In the genomic region with DNA sequence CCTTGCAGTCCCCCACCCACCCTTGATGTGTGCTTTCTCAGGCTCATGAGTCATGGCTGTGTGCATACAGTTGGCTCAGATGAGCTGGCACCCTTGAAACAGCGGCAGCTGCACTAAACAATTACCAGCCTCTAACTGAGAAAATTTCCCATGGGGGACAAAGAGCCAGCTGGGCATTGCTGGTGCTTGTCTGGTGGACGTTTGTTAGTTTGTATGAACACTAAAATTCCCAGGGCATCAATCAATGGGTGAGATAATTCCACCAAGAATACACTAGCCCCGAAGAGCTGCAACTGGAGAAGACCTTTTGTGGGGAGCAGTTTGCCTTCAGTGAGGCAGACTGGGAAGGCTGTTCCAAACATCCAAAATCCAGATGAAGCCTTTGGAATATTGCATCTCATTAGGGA, we compare ENCODE assay signal across 9 mouse cellular contexts.
DNase-seq lines count a peak whose midpoint lies in the region; ATAC-seq lines count a peak whose summit lies in the region.
"Had no signal": no experiment of that assay in that cellular context is flagged by ENCODE, and none has a peak within 500 bp of the region (broad histone marks: within the 10 kb centered on the region; RNA-seq: fewer than 3 reads in every experiment).

No protein-coding gene starts in this region.

- no peaks in the 10 kb centered on the region for H3K27me3 ChIP-seq in embryonic facial prominence, embryonic 15.5 days
- no peaks in the 10 kb centered on the region for H3K27me3 ChIP-seq in kidney, embryonic 16.5 days (ENCODE audit: insufficient read depth, low read length)
- H3K27me3 ChIP-seq: limb, embryonic 15.5 days had no signal

- no peak overlapping the region for H3K9ac ChIP-seq in embryonic facial prominence, embryonic 15.5 days
- no peak overlapping the region for H3K9ac ChIP-seq in kidney, embryonic 16.5 days (replicated peaks; ENCODE audit: low read length)
- H3K9ac ChIP-seq: limb, embryonic 15.5 days had no signal

- no peaks in the 10 kb centered on the region for H3K36me3 ChIP-seq in embryonic facial prominence, embryonic 15.5 days
- no peaks in the 10 kb centered on the region for H3K36me3 ChIP-seq in kidney, embryonic 16.5 days (ENCODE audit: insufficient read depth, low read length)
- H3K36me3 ChIP-seq: limb, embryonic 15.5 days had no signal

- H3K4me1 ChIP-seq in embryonic facial prominence, embryonic 15.5 days, result no peaks in the 10 kb centered on the region
- H3K4me1 ChIP-seq in kidney, embryonic 16.5 days (ENCODE audit: insufficient read depth, low read length), result no peaks in the 10 kb centered on the region
- H3K4me1 ChIP-seq: limb, embryonic 15.5 days had no signal

- no peaks in the 10 kb centered on the region for H3K9me3 ChIP-seq in embryonic facial prominence, embryonic 15.5 days (replicated peaks)
- no peaks in the 10 kb centered on the region for H3K9me3 ChIP-seq in kidney, embryonic 16.5 days (ENCODE audit: low read length)
- H3K9me3 ChIP-seq: limb, embryonic 15.5 days had no signal

- intact Hi-C loops in left cerebral cortex, postnatal 10 days (cut with DNase I), result no loop called here

- no peak overlapping the region for H3K4me3 ChIP-seq in embryonic facial prominence, embryonic 15.5 days (replicated peaks)
- H3K4me3 ChIP-seq in kidney, embryonic 16.5 days (ENCODE audit: low read length), result no peak overlapping the region
- H3K4me3 ChIP-seq: limb, embryonic 15.5 days had no signal

- peak; percentile 57 to 77 for DNase-seq in frontal cortex, postnatal 36 days (ENCODE audit: low spot score in 2 of 2)
- peak; percentile 42 to 62 for DNase-seq in left cerebral cortex, postnatal 10 days (ENCODE audit: extremely low spot score in 1 of 2, low spot score in 2 of 2)
- DNase-seq in retina, postnatal 7 days (ENCODE audit: low read depth, low spot score), result peak; percentile 21
- DNase-seq in spleen, postnatal 14 days (ENCODE audit: low spot score in 2 of 2), result no peak
- no peak for DNase-seq in urinary bladder, adult 18-20 months (ENCODE audit: low spot score in 2 of 2)
- no peak for DNase-seq in spleen, postnatal 4 days (ENCODE audit: low spot score in 2 of 2)

- no peak overlapping the region for H3K27ac ChIP-seq in embryonic facial prominence, embryonic 15.5 days (replicated peaks)
- H3K27ac ChIP-seq in kidney, embryonic 16.5 days (ENCODE audit: low read length), result no peak overlapping the region
- H3K27ac ChIP-seq: limb, embryonic 15.5 days had no signal

- H3K4me2 ChIP-seq in embryonic facial prominence, embryonic 15.5 days (replicated peaks), result no peak overlapping the region
- H3K4me2 ChIP-seq in kidney, embryonic 16.5 days (replicated peaks; ENCODE audit: low read depth, low read length), result no peak overlapping the region
- H3K4me2 ChIP-seq: limb, embryonic 15.5 days had no signal

- peak; percentile 84 for ATAC-seq in embryonic facial prominence, embryonic 15.5 days (ENCODE audit: insufficient number of reproducible peaks, low FRiP score, low TSS enrichment, low read depth)
- no peak for ATAC-seq in kidney, embryonic 16.5 days (ENCODE audit: low FRiP score, low TSS enrichment)

- 47% methylated on average over 3 of the region's 3 CpGs for WGBS in embryonic facial prominence, embryonic 15.5 days
- WGBS in kidney, embryonic 16.5 days, result 60% methylated on average over 3 of the region's 3 CpGs

Comparison
In these comparisons a context has a peak if more than half of its experiments do, and no peak if none do; other contexts are left out.
1. DNase-seq: peak in frontal cortex, postnatal 36 days (2 of 2), left cerebral cortex, postnatal 10 days (2 of 2) and retina, postnatal 7 days (single experiment); none in spleen, postnatal 14 days (0 of 2), urinary bladder, adult 18-20 months (0 of 2) and spleen, postnatal 4 days (0 of 2).